Mouse (Mus musculus) c-Kit-positive CD71-positive TER-119-positive erythroid progenitor cells, embryonic 14.5 days (primary cell): Measurements from ENCODE around the gene Slc9b2.
A peak's percentile ranks its signal among the peaks of the same experiment; 100 is the strongest.

ENCODE experiments used
- DNase-seq: peaks from one replicate; pipeline ENCODE4 v3.0.0-alpha.2; 2013; ENCODE audit warnings: low spot score

Slc9b2 gene

DNA sequence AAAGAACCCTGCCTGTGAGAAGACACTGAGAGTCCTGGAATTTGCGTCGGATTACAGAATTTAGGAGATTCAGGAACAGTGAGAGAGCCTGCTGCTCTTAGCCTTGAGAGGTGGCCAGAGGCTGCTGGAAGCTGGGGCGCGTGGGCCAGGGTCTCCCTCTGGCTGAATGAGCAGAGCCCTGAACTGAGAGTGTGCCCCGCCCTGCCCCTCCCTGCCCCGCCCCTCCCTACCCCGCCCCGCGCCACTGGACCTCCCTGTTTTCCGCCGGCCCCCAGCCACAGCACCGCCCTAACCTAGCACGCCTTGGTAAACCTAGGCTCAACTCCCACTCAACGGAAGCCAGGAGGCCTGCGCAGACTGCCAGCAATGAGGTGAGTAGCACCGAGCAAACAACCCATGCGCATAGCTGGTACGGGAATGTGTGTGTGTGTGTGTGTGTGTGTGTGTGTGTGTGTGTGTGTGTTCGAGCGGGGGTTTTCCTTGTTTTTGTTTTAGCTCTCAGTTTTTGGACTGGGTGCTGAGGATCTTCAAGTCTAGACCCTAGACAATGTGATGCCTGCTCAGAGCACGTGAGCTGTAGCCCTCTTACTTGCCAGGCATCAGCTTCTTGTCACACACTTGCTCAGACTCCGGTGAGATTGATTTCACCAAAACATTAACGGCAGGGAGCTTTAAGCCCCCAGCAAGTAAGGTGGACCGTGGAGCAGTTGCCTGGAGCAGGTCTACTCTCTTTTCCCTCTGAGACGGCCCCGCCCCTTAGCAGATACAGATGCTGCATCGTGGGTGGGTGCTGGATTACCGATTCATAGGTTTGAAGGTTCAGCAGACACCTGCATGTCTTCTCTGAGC is at the start of gene Slc9b2:
Gene Slc9b2, plus strand, starts transcription at position 290 of the 849 bp plus-strand sequence.
- DNase-seq: no peak

GRCm38 (mm10) chr3:135258919-135259318 is 48.6 kb upstream of the Slc9b2 start:
- no peak for DNase-seq

DNA sequence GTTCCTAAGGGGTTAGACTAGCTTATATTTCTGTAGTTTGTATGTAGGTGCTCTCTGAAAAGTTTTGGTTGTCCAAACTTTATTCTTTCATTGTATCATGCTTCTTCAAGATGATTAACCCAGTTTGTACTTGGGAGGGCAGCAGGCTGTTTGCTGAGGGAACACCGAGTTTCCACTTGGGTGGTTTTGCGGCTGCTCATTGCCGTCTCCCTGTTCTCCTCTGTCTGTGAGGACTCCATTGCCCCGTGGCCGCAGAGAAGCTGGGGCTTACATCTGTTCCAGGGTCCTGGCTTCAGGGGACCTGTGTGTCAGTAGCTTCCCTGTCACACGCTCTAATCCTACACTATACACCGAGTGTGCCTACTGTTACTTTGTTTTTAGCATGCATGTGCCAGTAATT is 47.3 kb upstream of the Slc9b2 start:
- no peak for DNase-seq

GRCm38 (mm10) chr3:135268616-135269015 is 38.9 kb upstream of the Slc9b2 start:
- DNase-seq: no peak

GRCm38 (mm10) chr3:135269391-135269990 is 38.0 kb upstream of the Slc9b2 start:
- DNase-seq: no peak

DNA sequence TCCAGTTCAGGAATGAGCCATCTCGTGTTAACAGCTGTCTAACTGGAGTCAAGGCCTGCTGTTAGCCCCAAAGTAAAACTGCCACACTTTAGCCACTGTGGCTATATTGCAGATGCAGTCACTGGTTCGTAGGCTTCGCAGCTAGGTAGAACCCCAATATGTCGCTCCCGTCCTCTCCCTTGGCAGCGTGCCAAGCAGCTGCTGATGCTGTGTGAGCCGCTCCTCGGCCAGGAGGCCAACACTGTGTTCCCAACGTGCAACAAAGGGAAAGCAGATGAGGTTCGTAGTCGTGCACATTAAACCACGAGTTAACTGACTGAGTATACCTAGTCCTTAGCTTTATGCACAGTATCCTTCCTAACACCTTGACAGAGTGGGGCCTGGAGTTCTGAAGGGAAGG is 34.9 kb upstream of the Slc9b2 start:
- DNase-seq: no peak

GRCm38 (mm10) chr3:135273047-135273446 is 34.5 kb upstream of the Slc9b2 start:
- no peak for DNase-seq

- DNase-seq: no peak
These were observed 27.3 kb upstream of the Slc9b2 start for GRCm38 (mm10) chr3:135280160-135280559.

DNA sequence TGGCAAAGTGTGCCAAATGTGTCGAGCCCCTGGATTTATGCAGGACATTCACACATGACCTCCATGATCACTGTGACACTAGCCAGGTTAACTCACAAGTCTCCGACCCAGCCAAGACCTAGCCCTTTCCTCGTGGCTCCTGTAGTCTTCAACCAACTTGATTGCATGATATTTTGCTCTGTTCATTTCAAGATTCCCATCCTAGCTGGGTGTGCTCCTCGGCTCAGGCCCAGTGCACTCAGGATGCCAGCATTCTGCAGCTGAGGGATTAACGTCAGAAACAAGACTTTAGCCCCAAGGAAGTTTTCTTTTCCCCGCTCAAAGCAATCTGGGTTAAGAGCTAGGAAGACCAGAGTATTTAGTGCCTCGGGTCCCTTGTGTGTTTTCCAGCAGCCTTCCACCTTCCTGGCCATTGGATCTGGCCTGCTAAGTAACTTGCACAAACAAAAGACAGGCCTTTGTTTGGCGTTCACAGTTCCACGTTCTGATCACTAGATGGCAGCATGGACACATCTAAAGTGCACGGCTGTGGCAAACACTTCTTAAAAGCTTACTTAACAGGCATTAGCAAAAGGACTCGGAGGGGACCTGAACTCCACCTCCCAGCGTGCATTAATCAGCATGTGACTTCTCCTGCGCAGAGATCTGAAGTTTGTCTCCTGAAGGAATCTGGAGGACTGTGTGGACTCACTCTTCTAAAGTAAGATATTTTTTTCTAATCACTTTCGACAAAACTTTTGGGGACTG is 26.7 kb upstream of the Slc9b2 start, which contains the start of gene Bdh2:
Gene Bdh2, plus strand, starts transcription at position 553 of the 747 bp plus-strand sequence.
- peak; percentile 56 for DNase-seq

GRCm38 (mm10) chr3:135281701-135282100 is 25.8 kb upstream of the Slc9b2 start:
- DNase-seq: no peak

GRCm38 (mm10) chr3:135285256-135285655 is 22.2 kb upstream of the Slc9b2 start:
- no peak for DNase-seq

- no peak for DNase-seq
These were observed 21.7 kb upstream of the Slc9b2 start for GRCm38 (mm10) chr3:135285807-135286206.

DNA sequence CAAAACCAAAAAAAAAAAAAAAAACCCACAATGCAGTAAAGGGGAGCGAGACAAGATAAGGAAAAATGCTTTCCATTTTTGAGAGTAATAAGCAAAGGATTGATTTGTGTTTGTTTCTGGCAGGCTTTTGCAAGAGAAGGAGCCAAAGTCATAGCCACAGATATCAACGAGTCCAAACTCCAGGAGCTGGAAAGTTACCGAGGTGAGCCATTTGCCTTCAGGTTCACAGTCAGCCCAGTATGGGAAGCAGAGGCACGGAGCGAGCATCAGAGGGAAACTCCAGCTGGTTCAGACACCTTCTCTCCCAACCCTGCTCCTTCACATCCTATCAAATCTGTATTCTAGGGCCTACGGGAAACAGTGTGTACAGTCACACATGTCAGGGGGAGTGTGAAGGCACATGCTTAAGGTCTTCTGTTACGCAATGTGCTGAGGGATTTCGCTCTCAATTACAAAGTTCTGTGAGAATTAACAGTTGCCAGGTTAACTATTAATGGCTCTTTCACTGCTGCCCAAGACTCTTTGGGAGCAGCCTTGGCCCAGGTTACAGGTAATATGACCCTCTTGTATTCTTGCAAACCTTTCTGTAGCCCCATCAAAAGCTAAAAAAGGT is 19.3 kb upstream of the Slc9b2 start:
- DNase-seq: no peak

DNA sequence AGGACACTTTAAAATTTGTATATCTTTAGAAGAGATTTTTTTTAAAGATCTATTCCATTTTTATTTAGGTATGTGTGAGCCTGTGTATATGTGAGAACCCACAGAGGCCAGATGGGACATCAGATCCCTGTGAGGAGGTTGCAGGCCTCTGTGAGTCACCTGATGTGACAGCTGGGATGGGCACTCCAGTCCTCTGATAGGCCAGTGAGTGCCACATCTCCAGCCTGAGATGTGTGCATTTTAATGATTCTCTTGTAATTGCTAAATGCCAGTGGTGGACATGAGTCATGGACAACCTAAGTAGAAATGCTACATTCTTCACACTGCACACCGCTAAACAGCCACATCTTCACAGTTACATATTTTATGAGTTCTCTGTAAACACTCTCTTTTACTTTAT is 18.4 kb upstream of the Slc9b2 start:
- no peak for DNase-seq

- DNase-seq: peak; percentile 7
These were observed 17.1 kb upstream of the Slc9b2 start for GRCm38 (mm10) chr3:135290249-135290894.

DNA sequence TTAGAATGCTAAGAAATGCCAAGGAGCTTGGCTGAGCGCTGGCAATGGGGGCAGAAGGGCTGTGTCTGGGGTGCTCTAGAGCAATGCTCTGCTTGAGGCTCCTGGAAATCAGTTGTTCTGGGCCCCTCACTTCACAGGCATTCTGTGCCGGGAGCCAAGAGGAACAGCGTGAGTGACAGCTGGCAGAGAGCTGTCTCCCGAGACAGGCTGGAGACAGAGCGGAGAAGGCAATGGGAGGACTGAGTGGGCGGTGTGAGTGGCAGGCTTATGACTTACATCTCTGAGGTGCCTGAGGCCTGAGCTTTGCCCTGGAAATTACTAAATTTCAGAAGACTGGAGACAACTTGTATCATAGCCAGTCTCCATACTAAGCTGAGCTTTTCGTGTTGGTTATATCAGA is 13.8 kb upstream of the Slc9b2 start:
- DNase-seq: no peak

- DNase-seq: no peak
These were observed 11.9 kb upstream of the Slc9b2 start for GRCm38 (mm10) chr3:135295559-135295958.

DNA sequence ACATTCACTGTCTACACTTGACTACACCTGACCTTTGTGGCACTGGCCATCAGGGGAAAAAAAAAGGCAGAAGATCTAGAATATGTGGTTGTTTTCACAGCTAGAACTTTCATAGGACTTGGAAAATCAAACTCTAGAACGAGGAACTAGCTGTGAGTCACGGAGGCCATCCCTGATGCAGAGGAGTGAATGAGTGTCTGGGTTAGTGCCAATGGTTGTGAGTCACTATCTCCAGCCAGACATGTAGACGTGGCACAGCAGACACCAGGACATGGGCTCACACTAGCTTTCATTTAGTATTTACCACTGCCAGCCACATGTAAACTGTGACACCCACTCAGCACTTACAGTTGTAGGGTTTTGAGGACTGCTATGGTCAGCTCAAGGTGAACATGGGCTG is 8.9 kb upstream of the Slc9b2 start:
- no peak for DNase-seq

- DNase-seq: no peak
These were observed 7.4 kb upstream of the Slc9b2 start for GRCm38 (mm10) chr3:135300081-135300480.

DNA sequence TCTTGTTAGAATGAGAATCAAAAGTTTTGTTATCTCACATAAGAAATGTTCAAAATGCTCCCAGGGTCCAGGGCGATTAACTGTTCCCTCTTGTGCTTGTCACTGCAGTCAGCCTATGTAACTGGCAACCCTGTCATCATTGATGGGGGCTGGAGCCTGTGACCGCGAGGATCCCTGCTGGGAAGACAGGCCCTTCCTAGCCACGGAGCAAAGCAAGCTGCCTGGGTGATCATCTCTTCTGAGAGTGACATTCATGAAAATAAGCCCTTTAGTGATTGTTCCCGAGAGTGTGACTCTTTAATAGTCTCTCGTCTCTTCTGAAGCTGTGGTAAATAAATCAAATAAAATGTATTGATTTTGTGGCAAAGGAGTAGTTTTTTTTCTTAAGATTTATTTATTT is 3.4 kb upstream of the Slc9b2 start:
- no peak for DNase-seq

- DNase-seq: no peak
These were observed 2.9 kb upstream of the Slc9b2 start for GRCm38 (mm10) chr3:135304566-135304965.
